Comparison of ENCODE assay signal across 12 mouse cellular contexts in the genomic region with DNA sequence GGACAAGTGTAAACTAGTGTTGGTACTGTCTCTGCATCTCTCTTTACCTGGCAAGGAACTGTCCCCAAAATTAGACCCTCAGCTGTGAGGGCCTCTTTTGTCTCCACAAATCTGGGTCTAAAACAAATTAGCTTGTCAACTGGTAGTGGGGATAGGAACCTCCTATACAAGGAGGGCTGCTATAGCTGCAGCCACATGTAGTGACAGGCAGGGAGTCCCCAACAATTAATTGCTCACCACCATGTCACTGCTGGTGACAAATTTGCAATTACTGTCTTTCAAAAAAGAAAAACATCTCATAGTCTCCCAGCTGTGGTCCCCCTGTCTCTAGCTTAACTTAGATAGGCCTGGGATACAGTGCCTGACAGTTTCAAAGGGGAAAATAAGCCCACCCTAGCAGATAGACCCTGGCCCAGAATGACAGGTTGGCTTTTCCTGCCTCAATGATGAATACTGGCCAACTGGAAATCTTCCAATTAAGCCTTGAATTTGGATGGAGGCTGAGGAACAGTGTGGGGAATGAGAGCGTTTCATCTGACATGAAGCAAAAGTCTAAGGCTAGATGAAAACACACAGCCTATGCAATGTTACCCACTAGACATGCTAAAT.
"Had no signal": no experiment of that assay in that cellular context is flagged by ENCODE, and none has a peak within 500 bp of the region (broad histone marks: within the 10 kb centered on the region; RNA-seq: fewer than 3 reads in every experiment).

No protein-coding gene starts in this region.

- H3K4me3 ChIP-seq: limb, embryonic 15.5 days; liver, embryonic 12.5 days; lung, embryonic 15.5 days; megakaryocyte, embryonic 14.5 days had no signal

- DNase-seq: kidney, postnatal 25 days; lung, postnatal 14 days; right cerebral cortex, adult 18-20 months; thymus, postnatal 4 days had no signal

- H3K27me3 ChIP-seq: limb, embryonic 15.5 days; liver, embryonic 12.5 days; lung, embryonic 15.5 days; megakaryocyte, embryonic 14.5 days had no signal

- H3K36me3 ChIP-seq: limb, embryonic 15.5 days; liver, embryonic 12.5 days; lung, embryonic 15.5 days had no signal

- H3K4me1 ChIP-seq: limb, embryonic 15.5 days; liver, embryonic 12.5 days; lung, embryonic 15.5 days; megakaryocyte, embryonic 14.5 days had no signal

- ATAC-seq: liver, embryonic 12.5 days; midbrain, embryonic 16.5 days had no signal

- H3K27ac ChIP-seq: limb, embryonic 15.5 days; liver, embryonic 12.5 days; lung, embryonic 15.5 days; macrophage; stomach, postnatal 0 days had no signal

- H3K4me2 ChIP-seq: limb, embryonic 15.5 days; liver, embryonic 12.5 days; lung, embryonic 15.5 days; midbrain, embryonic 11.5 days had no signal

- H3K9me3 ChIP-seq: limb, embryonic 15.5 days; liver, embryonic 12.5 days; lung, embryonic 15.5 days had no signal

- H3K9ac ChIP-seq: limb, embryonic 15.5 days; liver, embryonic 12.5 days; lung, embryonic 15.5 days had no signal
